Mouse (Mus musculus) limb, embryonic 15.5 days (tissue): ENCODE measurements around the gene Cuedc1. TPM values are rescaled to one million over a fixed set of nuclear protein-coding genes. Genes with fewer than 3 reads are reported as not detected.
A peak's percentile ranks its signal among the peaks of the same experiment; 100 is the strongest.

Experiments
- ATAC-seq: fragments of 200-750 bp; cut with Nextera tagmentation; 2 replicates; pipeline ENCODE4 v1.8.0; 2017; ENCODE audit warnings: low read depth, moderate TSS enrichment; ENCODE audit not compliant: insufficient number of reproducible peaks, low FRiP score, low TSS enrichment
- H3K27ac ChIP-seq: fragments of 300-500 bp; sonication (generic); 2 replicates; pipeline ENCODE4 v1.5.1; 2015; ENCODE audit warnings: moderate library complexity, mild to moderate bottlenecking, inconsistent platforms
- H3K27me3 ChIP-seq: fragments of 300-500 bp; sonication (generic); 2 replicates; pipeline ENCODE4 v1.6.1; 2015; ENCODE audit warnings: inconsistent platforms
- H3K36me3 ChIP-seq: fragments of 300-500 bp; sonication (generic); 2 replicates; pipeline ENCODE4 v1.6.1; 2015; ENCODE audit warnings: inconsistent platforms
- H3K4me1 ChIP-seq: fragments of 300-500 bp; sonication (generic); 2 replicates; pipeline ENCODE4 v1.6.1; 2015; ENCODE audit warnings: inconsistent platforms
- H3K4me2 ChIP-seq: fragments of 300-500 bp; sonication (generic); 2 replicates; pipeline ENCODE4 v1.6.1; 2015; ENCODE audit warnings: mild to moderate bottlenecking, inconsistent platforms
- H3K4me3 ChIP-seq: fragments of 300-500 bp; sonication (generic); 2 replicates; pipeline ENCODE4 v1.5.1; 2015; ENCODE audit warnings: mild to moderate bottlenecking, inconsistent platforms
- H3K9ac ChIP-seq: fragments of 300-500 bp; sonication (generic); 2 replicates; pipeline ENCODE4 v1.6.1; 2015; ENCODE audit warnings: inconsistent platforms
- H3K9me3 ChIP-seq: fragments of 300-500 bp; sonication (generic); 2 replicates; pipeline ENCODE4 v1.6.1; 2016; ENCODE audit warnings: inconsistent platforms
- WGBS: fragments of 180-500 bp; shearing (Covaris S2); methylation state at CpG from one replicate; pipeline ENCODE4 v1.1.7; 2015; 5-methylcytosine and 5-hydroxymethylcytosine counted together
- polyA plus RNA-seq: library from polyadenylated mRNA; unstranded; fragments of >200 nt; fragmentation: Nextera tagmentation; extraction: Ambion mirVana; gene quantifications from 2 replicates; pipeline ENCODE4 v1.2.1, GENCODE M21; 2015

Gene Cuedc1
- polyA plus RNA-seq, 1 experiment from 2014 or later, result 32.1 TPM

DNA sequence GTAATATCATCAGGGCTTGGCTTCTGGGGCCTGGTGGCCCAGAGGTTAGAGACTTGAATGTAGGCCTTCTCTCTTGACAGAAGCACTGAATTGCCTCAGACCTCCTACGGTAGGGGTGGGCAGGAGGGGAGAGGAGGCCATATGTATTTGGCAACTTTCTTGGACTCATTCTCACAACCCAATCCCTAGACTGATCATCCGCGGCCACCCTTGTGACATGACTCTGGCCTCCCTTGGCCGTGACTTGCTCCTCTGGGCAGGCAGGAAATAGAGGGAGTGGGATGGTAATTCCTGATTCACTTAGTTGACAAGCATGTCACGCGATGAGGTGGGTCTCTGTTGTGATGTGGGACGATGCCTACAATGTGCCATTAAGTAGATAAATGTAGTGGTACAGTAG is 68.6 kb downstream of the Cuedc1 start:
- no peak overlapping the region for H3K4me2 ChIP-seq
- H3K36me3 ChIP-seq, result 0 out of 2 replicates have a peak, but pooled peaks cover 3% of the 10 kb centered on the region
- H3K27me3 ChIP-seq, result peaks cover 3% of the 10 kb centered on the region; the same call in 1 of the 2 replicates
- peak overlapping the region; percentile 83; the same call in 1 of the 2 replicates for H3K27ac ChIP-seq
- H3K9me3 ChIP-seq, result no peaks in the 10 kb centered on the region
- H3K4me1 ChIP-seq, result peaks cover 43% of the 10 kb centered on the region
- H3K4me3 ChIP-seq, result no peak overlapping the region
- no peak overlapping the region for H3K9ac ChIP-seq
- WGBS, result 88% methylated on average over 7 of the region's 7 CpGs
- no peak for ATAC-seq

DNA sequence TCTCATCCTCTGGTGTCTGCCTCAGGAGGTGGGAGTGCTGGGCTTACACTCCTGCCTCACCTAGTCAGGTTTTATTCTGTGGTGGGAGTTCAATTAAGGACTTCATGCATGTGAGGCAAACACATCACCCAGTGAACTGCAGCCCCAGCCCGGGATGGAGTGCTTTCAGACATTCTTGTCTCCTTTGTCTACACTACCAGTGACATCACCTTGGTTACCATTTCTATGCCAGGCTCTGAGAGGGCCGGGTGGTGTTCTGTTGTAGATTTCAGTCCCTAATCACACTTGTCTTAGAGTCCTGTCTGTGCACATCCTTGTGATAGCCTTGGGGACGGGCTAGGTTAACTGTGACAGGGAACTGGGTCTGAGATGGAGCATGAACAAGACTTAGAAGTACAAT is 70.8 kb downstream of the Cuedc1 start:
- Histone ChIP-seq H3K9me3 (no peaks in the 10 kb centered on the region), H3K9ac (no peak overlapping the region), H3K27me3 (peaks cover 3% of the 10 kb centered on the region; the same call in 1 of the 2 replicates), H3K27ac (no peak overlapping the region), H3K4me1 (peaks cover 51% of the 10 kb centered on the region), H3K36me3 (0 out of 2 replicates have a peak, but pooled peaks cover 3% of the 10 kb centered on the region), H3K4me3 (no peak overlapping the region), H3K4me2 (no peak overlapping the region)
- WGBS, result 61% methylated on average over 3 of the region's 3 CpGs
- ATAC-seq, result no peak

DNA sequence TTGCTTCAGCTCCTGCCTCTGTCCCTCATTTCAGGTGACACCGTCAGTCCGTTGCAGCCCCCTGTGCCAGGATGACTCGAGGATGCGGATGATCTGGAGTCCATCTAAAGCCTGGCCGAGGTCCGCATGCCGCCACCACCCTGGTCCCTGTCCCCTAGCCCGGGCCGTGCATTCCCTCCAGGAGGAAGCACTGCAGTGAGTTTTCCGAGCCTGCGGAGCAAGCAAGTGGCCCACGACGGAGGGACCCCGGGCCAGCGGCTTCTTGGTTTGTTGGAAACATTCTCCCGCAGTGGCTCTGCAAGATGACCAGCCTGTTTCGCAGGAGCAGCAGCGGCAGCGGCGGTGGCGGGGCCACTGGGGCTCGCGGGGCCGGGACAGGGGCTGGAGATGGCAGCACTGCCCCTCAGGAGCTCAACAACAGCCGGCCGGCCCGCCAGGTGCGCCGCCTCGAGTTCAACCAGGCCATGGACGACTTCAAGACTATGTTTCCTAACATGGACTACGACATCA is 71.7 kb downstream of the Cuedc1 start:
- Histone ChIP-seq H3K4me2 (no peak overlapping the region), H3K27me3 (peaks cover 3% of the 10 kb centered on the region; the same call in 1 of the 2 replicates), H3K9me3 (no peaks in the 10 kb centered on the region), H3K9ac (no peak overlapping the region), H3K27ac (no peak overlapping the region), H3K36me3 (0 out of 2 replicates have a peak, but pooled peaks cover 3% of the 10 kb centered on the region), H3K4me1 (peaks cover 51% of the 10 kb centered on the region), H3K4me3 (no peak overlapping the region)
- ATAC-seq, result no peak
- WGBS, result 34% methylated on average over 32 of the region's 32 CpGs

DNA sequence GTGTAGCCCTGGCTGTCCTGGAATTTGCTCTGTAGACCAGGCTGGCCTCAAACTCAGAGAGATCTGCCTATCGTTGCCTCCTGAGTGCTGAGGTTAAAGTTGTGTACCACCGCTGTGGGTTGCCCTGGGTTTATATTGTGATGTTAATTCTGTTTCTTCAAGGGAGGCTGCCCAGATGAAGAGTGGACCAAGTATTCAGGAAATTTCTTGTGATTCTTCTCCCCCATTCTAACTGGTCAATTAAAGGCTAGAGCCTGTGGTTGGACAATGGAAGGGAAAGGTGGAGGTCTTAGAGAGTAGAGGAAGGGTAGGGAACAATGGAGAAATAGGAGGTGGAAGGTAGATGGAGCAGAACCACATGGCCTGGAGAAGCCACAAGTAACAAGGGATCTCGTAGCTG is 72.7 kb downstream of the Cuedc1 start:
- 0 out of 2 replicates have a peak, but pooled peaks cover 3% of the 10 kb centered on the region for H3K36me3 ChIP-seq
- ATAC-seq, result no peak
- H3K4me3 ChIP-seq, result no peak overlapping the region
- WGBS, result 79% methylated on average over 3 of the region's 3 CpGs
- H3K27ac ChIP-seq, result no peak overlapping the region
- peaks cover 41% of the 10 kb centered on the region for H3K4me1 ChIP-seq
- H3K9me3 ChIP-seq, result no peaks in the 10 kb centered on the region
- no peak overlapping the region for H3K4me2 ChIP-seq
- peaks cover 3% of the 10 kb centered on the region; the same call in 1 of the 2 replicates for H3K27me3 ChIP-seq
- no peak overlapping the region for H3K9ac ChIP-seq

DNA sequence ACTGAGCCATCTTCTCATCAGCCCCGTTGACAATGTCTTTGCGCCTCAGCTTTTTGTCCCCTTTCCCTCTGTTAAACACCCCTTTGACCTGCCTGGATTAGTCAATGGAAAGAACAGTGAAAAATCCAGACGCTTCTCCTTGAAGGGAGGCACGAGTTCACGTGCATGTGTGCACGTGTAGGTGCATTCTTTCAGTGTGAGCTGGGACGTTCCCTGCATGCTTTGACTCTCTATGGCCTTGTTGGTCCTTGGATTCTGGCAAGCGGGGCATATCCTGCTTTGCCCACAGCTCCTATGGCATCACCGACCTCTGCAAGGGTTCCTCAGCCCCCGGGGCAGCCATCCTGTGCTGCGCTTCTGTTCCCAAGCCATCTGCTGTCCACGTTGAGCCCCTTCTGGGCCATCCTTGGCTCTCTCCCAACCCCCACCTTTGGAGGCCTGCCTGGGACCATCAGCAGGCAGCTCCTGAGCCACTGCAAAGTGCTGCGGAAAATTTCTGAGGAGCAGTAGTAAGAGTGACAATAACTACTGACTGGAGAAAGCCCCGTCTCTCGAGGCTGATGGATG is 74.1 kb downstream of the Cuedc1 start:
- H3K4me1 ChIP-seq, result peaks cover 31% of the 10 kb centered on the region
- peak overlapping the region; percentile 79 for H3K27ac ChIP-seq
- H3K4me3 ChIP-seq, result no peak overlapping the region
- peaks cover 3% of the 10 kb centered on the region; the same call in 1 of the 2 replicates for H3K36me3 ChIP-seq
- H3K9me3 ChIP-seq, result no peaks in the 10 kb centered on the region
- 49% methylated on average over 15 of the region's 15 CpGs for WGBS
- ATAC-seq, result no peak
- no peak overlapping the region for H3K4me2 ChIP-seq
- no peak overlapping the region for H3K9ac ChIP-seq
- peaks cover 3% of the 10 kb centered on the region; the same call in 1 of the 2 replicates for H3K27me3 ChIP-seq

DNA sequence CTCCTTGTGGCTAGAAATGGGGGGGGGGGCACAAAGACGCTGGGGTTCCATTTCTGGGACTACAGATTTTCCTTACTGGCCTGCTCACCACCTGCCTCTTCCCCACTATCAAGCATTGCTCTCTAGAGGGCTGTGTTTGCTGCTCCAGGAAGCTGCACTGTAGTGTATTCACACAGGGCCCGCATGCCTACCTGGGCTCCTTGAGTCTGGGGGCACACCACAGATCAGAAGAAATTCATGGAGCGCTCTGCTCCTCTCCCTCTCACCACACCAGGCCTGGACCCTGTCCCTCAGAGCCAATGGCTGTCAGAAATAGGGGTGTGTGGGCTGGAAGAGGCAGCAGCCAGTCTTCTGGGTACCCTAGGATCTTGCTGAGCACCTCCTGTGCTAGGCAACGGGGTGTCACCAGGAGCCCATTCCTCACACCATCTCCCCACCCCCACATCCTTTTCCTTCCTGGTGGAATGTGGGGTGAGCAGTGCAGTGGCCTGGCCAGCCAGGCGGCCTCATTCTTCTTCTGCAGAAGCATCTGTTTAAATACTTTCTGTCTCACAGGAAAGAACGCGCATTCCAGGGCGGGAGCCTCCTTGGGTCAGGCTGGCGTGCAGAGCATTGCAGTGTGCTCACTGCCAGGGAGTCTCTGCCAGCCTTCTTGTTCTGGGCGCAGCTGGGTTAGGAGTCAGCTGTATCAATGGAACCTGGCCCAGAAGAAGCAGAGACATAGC is 74.9 kb downstream of the Cuedc1 start:
- no peak overlapping the region for H3K4me2 ChIP-seq
- H3K27ac ChIP-seq, result peak overlapping the region; percentile 79
- H3K4me3 ChIP-seq, result no peak overlapping the region
- no peak overlapping the region for H3K9ac ChIP-seq
- WGBS, result 31% methylated on average over 10 of the region's 10 CpGs
- H3K9me3 ChIP-seq, result no peaks in the 10 kb centered on the region
- ATAC-seq, result peak; percentile 70; the same call in 1 of the 2 replicates
- H3K4me1 ChIP-seq, result peaks cover 31% of the 10 kb centered on the region
- peaks cover 10% of the 10 kb centered on the region for H3K36me3 ChIP-seq
- H3K27me3 ChIP-seq, result peaks cover 3% of the 10 kb centered on the region; the same call in 1 of the 2 replicates

DNA sequence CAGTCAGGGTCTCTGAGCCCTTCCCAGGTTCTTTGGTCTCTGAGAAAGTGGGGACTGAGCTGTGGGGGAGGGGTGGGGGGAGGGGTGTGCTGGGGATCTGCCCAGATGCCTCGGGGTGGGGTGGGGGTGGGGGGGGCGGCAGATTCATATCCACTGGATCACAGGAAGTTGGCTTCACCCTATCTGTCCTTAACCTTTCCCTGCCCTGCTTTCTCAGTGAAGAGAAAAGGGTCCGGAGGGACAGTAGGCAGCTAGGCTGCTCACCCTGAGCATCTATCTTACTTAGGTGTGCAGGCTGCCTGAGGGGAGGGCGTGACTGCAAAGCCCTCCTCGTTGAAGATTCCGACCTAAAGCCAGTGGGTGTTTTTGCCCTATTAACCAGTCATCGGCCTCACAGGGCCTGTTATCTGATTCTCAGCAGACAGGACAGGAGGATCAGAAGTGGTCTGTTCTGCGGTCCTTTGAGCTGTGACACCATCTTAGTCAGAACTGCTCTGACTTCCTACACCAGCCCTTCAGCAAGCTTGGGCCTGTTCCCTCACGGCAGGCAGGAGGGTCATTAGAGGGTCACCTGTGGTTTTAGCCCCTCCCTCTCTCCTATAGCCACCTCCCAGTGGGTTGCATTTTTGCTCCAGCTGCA is 75.6 kb downstream of the Cuedc1 start:
- WGBS, result 15% methylated on average over 9 of the region's 9 CpGs
- Histone ChIP-seq H3K27me3 (peaks cover 3% of the 10 kb centered on the region; the same call in 1 of the 2 replicates), H3K27ac (peak overlapping the region; percentile 79), H3K4me2 (no peak overlapping the region), H3K4me1 (peaks cover 32% of the 10 kb centered on the region), H3K4me3 (no peak overlapping the region), H3K36me3 (peaks cover 12% of the 10 kb centered on the region), H3K9me3 (no peaks in the 10 kb centered on the region), H3K9ac (no peak overlapping the region)
- no peak for ATAC-seq

DNA sequence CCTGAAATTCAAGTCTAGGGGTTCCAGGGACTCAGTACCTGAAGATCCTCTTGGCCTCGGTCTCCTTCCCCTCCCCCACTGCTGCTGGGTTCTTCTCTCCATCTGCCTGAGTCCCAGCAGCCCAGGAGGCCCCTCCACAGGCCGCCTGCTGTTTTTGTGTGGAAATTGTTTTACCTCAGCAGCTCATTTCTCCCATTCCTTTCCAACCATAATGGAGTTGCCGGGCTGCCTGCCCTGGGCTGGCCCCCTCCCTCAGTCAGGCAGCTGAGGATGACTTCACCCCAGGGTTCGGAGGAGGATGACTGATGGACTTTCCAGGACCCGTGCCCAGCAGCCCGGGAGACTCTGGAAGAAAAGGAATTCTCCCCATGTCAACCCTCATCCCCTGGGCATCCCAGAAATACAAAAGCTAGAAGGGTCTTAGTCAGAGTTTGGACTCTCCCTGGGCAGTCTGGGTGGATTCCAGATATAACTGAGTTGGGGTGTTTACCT is 82.7 kb downstream of the Cuedc1 start:
- Histone ChIP-seq H3K36me3 (peaks cover 23% of the 10 kb centered on the region), H3K27ac (peak overlapping the region; percentile 95), H3K9ac (no peak overlapping the region), H3K27me3 (no peaks in the 10 kb centered on the region), H3K4me3 (no peak overlapping the region), H3K4me2 (peak overlapping the region; percentile 36), H3K4me1 (peaks cover 42% of the 10 kb centered on the region), H3K9me3 (no peaks in the 10 kb centered on the region)
- 4% methylated on average over 6 of the region's 6 CpGs for WGBS
- ATAC-seq, result peak; percentile 83

DNA sequence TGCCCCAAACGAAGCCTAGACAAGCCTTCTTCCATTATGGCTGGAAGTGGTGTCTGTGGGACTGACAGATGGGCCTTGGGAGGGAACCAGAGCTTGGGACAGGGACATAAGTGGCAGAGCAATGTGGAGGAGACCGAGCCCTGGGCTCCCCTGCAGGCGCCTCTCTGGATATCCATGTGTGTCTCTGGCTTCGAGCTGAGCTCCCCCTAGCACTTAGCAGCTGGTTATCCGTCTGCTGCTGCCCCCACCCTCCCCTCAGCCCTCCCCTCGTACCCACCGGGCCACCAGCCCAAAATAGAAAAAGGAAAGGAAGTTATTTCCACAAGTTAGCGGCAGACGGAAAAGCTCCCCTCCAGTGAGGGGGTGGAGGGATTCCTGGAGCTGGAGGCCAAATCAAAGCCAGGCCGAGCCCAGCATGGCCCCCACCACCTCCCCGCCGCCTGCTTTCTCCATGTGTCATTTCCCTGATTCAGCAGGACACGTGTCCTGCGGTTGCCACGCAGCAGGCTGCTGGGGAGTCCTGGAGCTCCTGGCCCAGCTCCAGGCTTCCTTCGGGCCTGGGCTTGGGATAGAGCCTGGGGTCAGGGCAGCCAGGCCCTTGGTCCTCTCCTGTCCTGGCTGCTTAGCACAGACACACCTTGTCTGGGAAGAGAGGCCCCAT is 83.2 kb downstream of the Cuedc1 start:
- ATAC-seq, result peak; percentile 91
- Histone ChIP-seq H3K27ac (peak overlapping the region; percentile 95), H3K4me2 (peak overlapping the region; percentile 36), H3K4me1 (peaks cover 45% of the 10 kb centered on the region), H3K9ac (no peak overlapping the region), H3K36me3 (peaks cover 23% of the 10 kb centered on the region), H3K4me3 (no peak overlapping the region), H3K9me3 (no peaks in the 10 kb centered on the region), H3K27me3 (no peaks in the 10 kb centered on the region)
- 6% methylated on average over 16 of the region's 16 CpGs for WGBS

DNA sequence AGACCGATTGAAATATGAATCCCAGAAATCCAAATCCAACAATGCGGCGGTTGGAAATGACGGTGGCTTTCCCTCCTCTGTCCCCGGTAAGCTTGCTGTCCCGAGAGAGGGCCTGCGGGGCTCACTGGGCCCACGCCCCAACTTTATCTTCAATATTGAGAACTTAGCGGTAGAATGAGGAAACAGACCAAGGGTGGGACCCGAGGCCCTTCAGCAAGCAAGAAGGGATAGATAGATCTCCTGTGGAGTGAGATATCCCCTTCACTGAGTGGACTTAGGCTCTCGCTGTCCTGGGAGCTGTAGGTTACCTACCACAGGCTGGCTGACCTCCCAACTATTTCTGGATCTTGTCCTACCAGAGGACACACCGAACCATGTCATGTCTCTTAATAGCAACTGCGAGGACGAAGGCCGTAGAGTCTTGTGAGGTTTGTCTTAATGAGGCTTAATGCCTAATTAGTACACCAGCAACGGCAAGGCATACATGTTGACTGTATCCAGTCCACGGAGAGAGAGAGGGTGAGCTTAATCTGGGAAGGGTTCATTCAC is 86.8 kb downstream of the Cuedc1 start:
- no peak overlapping the region for H3K4me3 ChIP-seq
- peaks cover 14% of the 10 kb centered on the region for H3K36me3 ChIP-seq
- H3K9ac ChIP-seq, result no peak overlapping the region
- H3K4me2 ChIP-seq, result no peak overlapping the region
- H3K9me3 ChIP-seq, result no peaks in the 10 kb centered on the region
- peaks cover 64% of the 10 kb centered on the region for H3K4me1 ChIP-seq
- ATAC-seq, result no peak
- H3K27ac ChIP-seq, result no peak overlapping the region
- WGBS, result 85% methylated on average over 17 of the region's 17 CpGs
- H3K27me3 ChIP-seq, result no peaks in the 10 kb centered on the region
